Mouse (Mus musculus) hindbrain, embryonic 10.5 days (tissue): Measurements from ENCODE around the gene Focad. TPM values are rescaled to one million over a fixed set of nuclear protein-coding genes. Genes with fewer than 3 reads are reported as not detected.

ENCODE experiments used
- DNase-seq: peaks from one replicate; pipeline ENCODE4 v3.0.0-alpha.2; 2017; ENCODE audit warnings: low spot score
- H3K27ac ChIP-seq: fragments of 300-500 bp; sonication (generic); 2 replicates; pipeline ENCODE4 v1.5.1; 2016; ENCODE audit warnings: mild to moderate bottlenecking, moderate library complexity
- H3K27me3 ChIP-seq: fragments of 300-500 bp; sonication (generic); 2 replicates; pipeline ENCODE4 v1.6.1; 2016; ENCODE audit warnings: mild to moderate bottlenecking; ENCODE audit not compliant: poor library complexity, insufficient read depth, severe bottlenecking
- H3K36me3 ChIP-seq: fragments of 300-500 bp; sonication (generic); 2 replicates; pipeline ENCODE4 v1.6.1; 2016; ENCODE audit warnings: mild to moderate bottlenecking, moderate library complexity
- H3K4me1 ChIP-seq: fragments of 300-500 bp; sonication (generic); replicated peaks from 2 replicates; pipeline ENCODE4 v1.6.1; 2016; ENCODE audit warnings: mild to moderate bottlenecking
- H3K4me3 ChIP-seq: fragments of 300-500 bp; sonication (generic); 2 replicates; pipeline ENCODE4 v1.5.1; 2016; ENCODE audit warnings: mild to moderate bottlenecking, moderate library complexity
- H3K9me3 ChIP-seq: fragments of 300-500 bp; sonication (generic); 2 replicates; pipeline ENCODE4 v1.6.1; 2016; ENCODE audit warnings: mild to moderate bottlenecking, moderate library complexity
- WGBS: fragments of 180-500 bp; shearing (Covaris S2); methylation state at CpG from one replicate; pipeline ENCODE4 v1.1.7; 2016; 5-methylcytosine and 5-hydroxymethylcytosine counted together
- polyA plus RNA-seq: library from polyadenylated mRNA; unstranded; fragments of >200 nt; fragmentation: Nextera tagmentation; extraction: Ambion mirVana; gene quantifications from 2 replicates; pipeline ENCODE4 v1.2.1, GENCODE M21; 2016

Gene Focad
- polyA plus RNA-seq, 1 experiment from 2014 or later = 15.1 TPM

DNA sequence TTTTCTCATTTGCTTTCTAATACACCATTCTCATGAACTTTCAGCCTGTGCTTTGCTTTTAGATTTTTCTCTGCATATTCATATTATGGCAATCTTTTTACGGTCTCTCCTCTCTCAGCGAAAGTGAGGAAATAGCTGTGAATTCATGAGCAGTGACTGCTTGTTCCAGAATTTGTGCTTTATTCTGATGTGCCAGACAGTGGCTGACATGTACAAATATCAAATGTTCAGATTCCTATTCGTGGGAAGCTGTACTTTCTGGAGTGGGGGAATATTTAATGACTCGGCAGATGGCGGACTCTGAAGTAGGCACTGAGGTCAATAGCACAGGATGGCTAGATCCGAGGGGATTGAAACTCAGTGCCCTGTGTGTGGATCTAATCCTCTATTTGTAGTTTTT lies 65.3 kb downstream of the Focad start:
- WGBS = 85% methylated on average over 6 of the region's 6 CpGs
- H3K4me1 ChIP-seq = peaks cover 15% of the 10 kb centered on the region
- H3K9me3 ChIP-seq = no peaks in the 10 kb centered on the region
- no peaks in the 10 kb centered on the region for H3K27me3 ChIP-seq
- no peak for DNase-seq
- no peaks in the 10 kb centered on the region for H3K36me3 ChIP-seq
- no peak overlapping the region for H3K4me3 ChIP-seq
- H3K27ac ChIP-seq = no peak overlapping the region

DNA sequence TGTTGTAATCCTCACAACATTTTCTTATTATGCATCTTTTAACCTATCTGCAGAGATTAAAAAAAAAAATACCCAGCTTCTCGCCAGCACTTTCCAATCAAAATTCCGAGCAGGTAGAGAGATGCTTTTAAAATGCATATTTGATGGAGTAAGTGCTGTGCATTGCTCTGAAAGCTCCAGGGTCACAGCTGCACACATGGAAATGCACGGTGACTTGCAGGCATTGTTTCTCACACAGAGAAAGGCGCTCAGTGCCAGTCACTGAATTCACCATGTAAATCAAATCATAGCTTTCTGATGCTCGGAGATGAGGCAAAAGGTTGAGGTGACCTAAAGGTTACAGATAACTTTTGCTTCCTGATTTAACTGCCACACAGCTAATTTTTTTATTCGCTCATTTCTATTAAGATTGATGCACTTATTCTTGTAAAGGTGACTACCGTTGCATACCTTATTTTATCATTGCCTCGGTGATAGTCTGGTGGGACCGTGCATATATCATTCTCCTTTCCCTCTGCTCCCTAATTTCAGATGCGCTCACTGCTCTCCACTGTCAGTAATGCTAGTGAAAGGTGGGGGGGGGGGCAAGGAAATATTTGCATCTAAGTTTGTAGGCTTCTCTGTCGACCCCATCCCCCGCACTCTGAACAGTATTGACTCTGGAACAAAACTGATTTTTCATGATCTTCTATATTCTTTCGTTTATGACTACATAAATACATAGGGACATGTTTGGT lies 69.2 kb downstream of the Focad start:
- Histone ChIP-seq H3K4me3 (no peak overlapping the region), H3K27me3 (no peaks in the 10 kb centered on the region), H3K9me3 (no peaks in the 10 kb centered on the region), H3K27ac (no peak overlapping the region), H3K4me1 (peaks cover 15% of the 10 kb centered on the region), H3K36me3 (no peaks in the 10 kb centered on the region)
- DNase-seq = no peak
- whole genome bisulfite sequencing = 62% methylated on average over 13 of the region's 13 CpGs

DNA sequence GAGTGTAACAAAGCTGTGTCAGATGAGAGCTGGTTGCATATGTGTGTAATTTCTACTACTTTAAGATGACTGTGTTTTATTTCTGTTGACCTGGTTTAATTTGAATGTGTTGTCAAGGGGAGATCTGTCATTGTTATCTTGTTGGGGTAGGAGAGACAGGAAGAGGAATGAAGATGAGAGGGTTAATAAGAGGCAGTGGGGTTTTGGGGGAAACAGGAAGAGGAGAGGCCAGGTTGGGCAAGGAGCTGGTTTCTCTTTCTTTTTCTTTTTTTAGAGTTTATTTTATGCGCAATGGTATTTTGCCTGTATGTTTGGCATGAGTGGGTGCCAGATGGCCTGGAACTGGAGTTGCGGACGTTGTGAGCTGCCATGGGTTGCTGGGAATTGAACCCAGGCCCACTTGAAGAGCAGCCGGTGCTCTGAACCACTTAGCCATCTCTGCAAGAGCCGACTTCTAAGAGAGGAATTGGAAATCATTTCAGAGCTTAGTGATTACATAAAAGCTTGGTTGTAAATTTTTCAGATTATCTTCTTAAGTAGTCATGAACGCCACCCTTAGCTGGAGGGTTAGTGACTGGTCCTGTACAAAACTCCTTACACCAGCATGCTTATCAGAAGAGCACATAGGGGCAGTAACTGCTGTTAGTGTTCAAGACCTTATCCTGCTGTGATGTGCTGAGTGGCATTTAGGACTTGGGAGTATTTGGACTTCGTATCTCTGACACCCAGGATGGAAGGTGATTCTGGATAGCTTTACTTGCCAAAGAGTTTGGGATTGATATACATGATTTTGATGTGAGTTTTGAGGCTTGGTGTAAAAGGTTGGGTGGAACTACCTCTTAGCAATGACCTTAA lies 72.8 kb downstream of the Focad start:
- no peaks in the 10 kb centered on the region for H3K36me3 ChIP-seq
- no peak overlapping the region for H3K27ac ChIP-seq
- DNase-seq = no peak
- H3K9me3 ChIP-seq = no peaks in the 10 kb centered on the region
- H3K27me3 ChIP-seq = no peaks in the 10 kb centered on the region
- no peak overlapping the region for H3K4me3 ChIP-seq
- H3K4me1 ChIP-seq = peaks cover 15% of the 10 kb centered on the region
- WGBS = 88% methylated on average over 7 of the region's 7 CpGs

DNA sequence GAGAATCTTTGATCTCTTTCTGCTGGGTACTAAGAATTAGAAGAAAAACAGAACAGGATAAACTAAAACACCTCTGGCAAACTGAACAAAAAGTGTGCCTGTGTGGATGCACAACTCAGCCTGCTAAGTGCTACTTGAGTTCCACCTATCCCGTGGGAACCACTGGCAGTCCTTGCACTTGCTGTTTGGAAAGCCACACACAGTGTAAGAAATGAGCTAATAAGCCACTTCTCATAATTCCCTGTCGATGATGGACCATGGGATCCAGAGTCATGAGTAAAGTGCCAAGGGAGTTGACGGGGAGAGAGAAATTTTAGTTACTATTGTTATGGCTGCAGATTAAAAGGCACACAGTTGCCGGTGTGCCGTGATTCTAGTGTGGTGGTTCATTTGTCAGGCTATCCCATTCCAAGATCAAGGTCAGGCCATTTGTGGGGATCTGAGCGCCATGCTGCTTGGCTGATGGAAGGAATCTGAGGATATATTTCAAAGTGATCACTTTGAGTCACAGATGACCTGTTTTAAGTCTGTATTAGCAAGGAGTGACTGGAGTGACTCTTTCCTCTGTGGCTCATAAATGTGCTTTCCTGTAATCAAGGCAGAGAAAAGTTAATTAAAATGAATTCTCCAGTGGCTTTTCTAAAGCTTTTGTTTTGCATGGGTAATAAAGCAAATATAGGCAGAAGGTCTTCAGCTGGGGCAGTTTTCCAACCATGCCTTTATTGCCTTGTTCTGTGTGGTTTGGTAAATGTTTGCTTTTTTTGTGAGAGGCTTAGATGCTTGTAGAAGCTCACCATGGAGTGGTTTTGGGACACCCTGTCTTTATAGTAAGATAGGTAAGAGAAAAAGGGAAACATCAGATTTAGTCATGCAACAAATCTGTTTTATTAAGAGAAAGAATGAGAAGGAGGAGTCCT lies 80.9 kb downstream of the Focad start:
- Histone ChIP-seq H3K27ac (no peak overlapping the region), H3K4me1 (no peaks in the 10 kb centered on the region), H3K36me3 (0 out of 2 replicates have a peak, but pooled peaks cover 5% of the 10 kb centered on the region), H3K9me3 (no peaks in the 10 kb centered on the region), H3K27me3 (no peaks in the 10 kb centered on the region), H3K4me3 (no peak overlapping the region)
- DNase-seq = no peak
- 93% methylated on average over 6 of the region's 6 CpGs for WGBS

DNA sequence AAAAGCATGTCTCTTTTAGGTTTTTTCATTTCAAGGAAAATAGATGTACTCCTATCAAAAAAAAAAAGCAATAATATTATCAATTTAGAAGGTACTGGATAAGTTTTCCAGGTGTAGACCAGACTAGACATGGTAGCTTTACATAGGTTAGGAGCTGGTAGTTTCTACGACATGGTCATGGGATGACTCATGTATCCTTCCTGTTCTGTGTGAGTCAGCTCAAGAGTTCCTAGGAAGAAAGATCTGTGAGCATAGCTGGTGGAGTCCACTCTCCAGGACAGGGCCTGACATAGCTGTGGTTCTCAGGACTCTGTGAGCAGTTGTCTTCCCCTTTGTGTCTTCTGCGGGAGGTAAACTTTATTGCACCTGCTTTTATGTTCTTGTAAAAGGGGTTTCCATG lies 84.9 kb downstream of the Focad start:
- no peaks in the 10 kb centered on the region for H3K27me3 ChIP-seq
- no peak overlapping the region for H3K4me3 ChIP-seq
- WGBS = 87% methylated on average over 2 of the region's 2 CpGs
- no peaks in the 10 kb centered on the region; the same call in 1 of the 2 replicates for H3K4me1 ChIP-seq
- H3K9me3 ChIP-seq = no peaks in the 10 kb centered on the region
- H3K27ac ChIP-seq = no peak overlapping the region
- H3K36me3 ChIP-seq = 0 out of 2 replicates have a peak, but pooled peaks cover 5% of the 10 kb centered on the region
- DNase-seq = no peak

DNA sequence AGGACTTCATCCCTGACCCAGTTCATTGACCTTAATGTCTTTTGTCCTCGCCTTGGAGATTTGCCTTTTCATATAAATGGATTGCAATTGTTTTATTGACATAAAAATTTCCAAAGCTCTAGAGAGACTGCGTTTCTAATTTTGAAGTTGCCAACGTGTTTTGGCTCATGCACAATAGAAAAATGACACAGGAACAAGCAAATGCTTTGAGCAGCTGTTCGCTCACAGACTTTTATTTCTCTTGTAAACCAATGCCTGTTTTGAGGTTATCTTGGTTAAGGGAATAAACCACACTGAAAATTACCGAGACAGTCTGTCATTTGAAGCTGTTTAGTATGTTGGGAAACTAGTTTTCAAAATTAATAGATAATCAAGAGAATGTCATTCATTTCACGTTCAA lies 89.9 kb downstream of the Focad start:
- no peaks in the 10 kb centered on the region; the same call in 1 of the 2 replicates for H3K4me1 ChIP-seq
- WGBS = 78% methylated on average over 6 of the region's 6 CpGs
- no peak overlapping the region for H3K27ac ChIP-seq
- H3K36me3 ChIP-seq = no peaks in the 10 kb centered on the region
- no peaks in the 10 kb centered on the region for H3K27me3 ChIP-seq
- H3K9me3 ChIP-seq = no peaks in the 10 kb centered on the region
- H3K4me3 ChIP-seq = no peak overlapping the region
- DNase-seq = no peak

DNA sequence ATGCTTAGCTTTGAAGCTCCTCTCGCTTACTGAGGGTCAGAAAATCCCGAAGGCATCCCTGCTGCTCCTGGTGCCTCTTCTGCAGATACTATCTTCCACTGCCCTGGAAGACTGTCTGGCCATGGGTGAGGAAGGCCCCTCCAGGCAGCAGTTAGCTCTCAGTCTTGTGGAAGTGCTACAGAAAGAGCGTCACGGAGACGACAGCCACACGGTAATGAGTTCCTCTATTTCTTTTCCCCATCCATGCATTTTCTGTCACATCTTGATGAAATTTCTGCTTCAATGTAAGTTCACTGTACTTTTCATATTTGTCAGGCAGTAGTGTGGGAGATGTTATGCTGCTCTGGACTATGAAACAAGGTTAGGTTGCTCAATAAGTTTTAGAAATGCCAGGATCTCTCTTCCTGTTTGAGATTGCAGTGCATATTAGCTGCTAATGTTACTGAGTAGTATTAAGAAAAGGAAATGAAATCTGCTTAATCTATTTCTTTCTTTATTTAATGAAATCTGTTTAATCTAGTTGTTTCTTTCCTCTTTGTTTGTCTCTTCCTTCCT lies 91.5 kb downstream of the Focad start:
- Histone ChIP-seq H3K9me3 (no peaks in the 10 kb centered on the region), H3K27me3 (no peaks in the 10 kb centered on the region), H3K4me1 (no peaks in the 10 kb centered on the region; the same call in 1 of the 2 replicates), H3K36me3 (no peaks in the 10 kb centered on the region), H3K27ac (no peak overlapping the region), H3K4me3 (no peak overlapping the region)
- no peak for DNase-seq
- 91% methylated on average over 6 of the region's 6 CpGs for WGBS

DNA sequence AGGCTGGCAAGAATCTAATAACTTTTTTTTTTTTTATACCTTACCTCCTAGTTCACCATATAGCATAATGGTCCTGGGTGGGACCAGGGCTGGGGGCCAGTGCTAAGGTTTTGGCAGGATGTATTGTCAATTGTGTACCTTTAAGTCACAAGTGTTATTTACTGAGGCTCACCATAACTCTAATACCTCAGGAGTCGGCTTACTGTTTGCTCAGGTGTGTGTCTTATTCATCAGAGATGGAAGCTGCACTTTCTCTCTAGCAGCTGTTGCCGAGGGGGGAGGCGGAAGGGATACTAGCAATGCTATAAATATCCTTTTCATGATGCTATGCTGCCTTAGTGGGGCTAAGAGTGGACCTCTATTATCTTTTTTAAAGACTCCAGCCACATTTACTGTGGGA lies 93.2 kb downstream of the Focad start:
- no peaks in the 10 kb centered on the region for H3K27me3 ChIP-seq
- H3K36me3 ChIP-seq = no peaks in the 10 kb centered on the region
- no peak overlapping the region for H3K4me3 ChIP-seq
- H3K9me3 ChIP-seq = no peaks in the 10 kb centered on the region
- no peak for DNase-seq
- 84% methylated on average over 3 of the region's 3 CpGs for WGBS
- no peak overlapping the region for H3K27ac ChIP-seq
- H3K4me1 ChIP-seq = no peaks in the 10 kb centered on the region; the same call in 1 of the 2 replicates

DNA sequence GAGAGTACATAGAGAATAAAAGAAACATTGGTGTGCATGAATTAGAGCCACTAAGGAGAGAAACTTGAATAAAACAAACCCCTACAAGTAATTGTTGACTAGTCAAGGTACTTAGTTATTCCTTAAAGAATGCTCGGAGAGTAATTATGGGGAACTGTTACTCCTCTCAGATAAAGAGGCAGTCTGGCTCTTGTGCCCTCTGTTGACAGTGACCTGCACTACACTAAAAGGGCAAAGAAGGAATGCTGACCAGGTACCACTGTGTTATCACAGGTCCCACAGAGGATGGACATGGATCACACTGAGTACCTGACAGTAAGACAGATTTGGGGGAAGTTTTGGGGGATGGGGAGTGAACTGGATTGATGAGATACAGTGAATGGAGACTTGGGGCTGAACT lies 95.1 kb downstream of the Focad start:
- no peaks in the 10 kb centered on the region for H3K9me3 ChIP-seq
- H3K4me3 ChIP-seq = no peak overlapping the region
- 91% methylated on average over 1 of the region's 1 CpGs for WGBS
- H3K4me1 ChIP-seq = no peaks in the 10 kb centered on the region
- no peak for DNase-seq
- H3K27ac ChIP-seq = no peak overlapping the region
- H3K36me3 ChIP-seq = no peaks in the 10 kb centered on the region
- no peaks in the 10 kb centered on the region for H3K27me3 ChIP-seq

DNA sequence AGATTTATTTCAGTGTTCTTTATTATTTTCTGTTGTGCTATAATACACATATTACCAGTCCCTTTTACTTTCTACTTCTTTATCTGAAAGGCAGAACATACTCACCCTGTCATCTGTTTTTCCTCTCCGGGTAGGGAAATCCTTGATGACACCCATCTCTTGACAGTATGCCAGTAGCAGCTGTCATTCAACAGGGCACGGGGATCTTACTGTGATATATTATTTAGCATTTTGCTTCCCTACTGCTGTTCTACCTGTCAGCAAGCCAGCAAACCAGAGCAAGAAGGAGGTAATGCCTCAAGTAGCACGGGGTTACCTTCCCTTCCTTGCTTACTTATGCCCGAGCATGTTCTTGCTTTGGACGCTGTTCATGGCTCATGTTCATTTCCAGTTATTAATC lies 99.8 kb downstream of the Focad start:
- Histone ChIP-seq H3K4me3 (no peak overlapping the region), H3K27me3 (no peaks in the 10 kb centered on the region), H3K9me3 (no peaks in the 10 kb centered on the region), H3K4me1 (no peaks in the 10 kb centered on the region), H3K27ac (no peak overlapping the region), H3K36me3 (no peaks in the 10 kb centered on the region)
- 85% methylated on average over 5 of the region's 5 CpGs for WGBS
- no peak for DNase-seq

DNA sequence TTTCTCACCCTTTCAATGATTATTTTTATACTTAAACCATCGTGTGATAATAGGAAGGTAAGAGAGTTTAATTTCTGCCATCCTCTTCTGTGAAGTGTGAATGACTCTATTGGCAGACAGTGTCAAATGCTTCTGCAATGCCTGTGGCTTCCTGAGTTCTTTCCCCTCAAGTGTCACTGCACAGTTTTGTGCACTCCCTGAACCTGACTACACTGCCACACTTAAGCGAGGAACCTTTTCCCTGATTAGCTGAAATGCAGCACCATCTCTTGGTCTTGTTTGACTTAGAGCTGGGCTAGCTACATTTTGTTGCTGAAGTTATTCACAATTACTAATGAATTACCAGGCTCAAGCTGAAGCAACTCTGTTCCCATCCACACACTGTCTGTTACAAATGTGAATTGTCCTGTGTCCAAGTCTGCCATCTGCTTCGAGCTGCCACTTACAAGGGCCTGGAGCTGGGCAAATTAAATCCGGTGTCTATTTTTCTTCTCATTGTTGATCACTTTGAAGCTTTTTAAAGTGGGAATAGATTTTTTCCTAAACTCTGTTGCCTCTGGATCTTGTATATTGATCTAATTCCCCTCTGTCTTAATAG lies 101.6 kb downstream of the Focad start:
- no peaks in the 10 kb centered on the region for H3K9me3 ChIP-seq
- H3K4me1 ChIP-seq = no peaks in the 10 kb centered on the region
- 88% methylated on average over 4 of the region's 4 CpGs for WGBS
- no peaks in the 10 kb centered on the region for H3K36me3 ChIP-seq
- H3K27me3 ChIP-seq = no peaks in the 10 kb centered on the region
- H3K27ac ChIP-seq = no peak overlapping the region
- no peak for DNase-seq
- H3K4me3 ChIP-seq = no peak overlapping the region

DNA sequence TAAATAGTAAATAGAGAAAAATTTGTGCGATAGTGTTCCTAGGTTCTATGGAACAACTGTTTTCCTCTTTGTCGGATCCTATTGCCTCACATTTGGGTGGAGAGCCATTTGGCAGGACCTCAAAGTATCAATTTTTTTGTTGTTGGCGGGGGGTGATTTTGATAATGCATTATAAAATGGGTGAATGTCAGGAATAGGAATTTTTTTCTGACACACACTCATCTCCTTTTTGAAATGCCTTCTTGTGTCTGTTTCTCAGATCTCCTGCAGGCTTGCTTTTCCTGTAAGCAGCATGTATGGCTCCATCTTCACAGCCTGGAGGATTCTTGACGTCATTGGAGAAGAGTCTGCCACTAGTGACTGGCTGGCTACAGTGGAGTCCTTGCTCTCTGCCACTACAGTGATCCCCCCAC lies 102.1 kb downstream of the Focad start:
- no peak overlapping the region for H3K27ac ChIP-seq
- 90% methylated on average over 4 of the region's 4 CpGs for WGBS

More for the DNA sequence above, 102.1 kb downstream of the Focad start:
- H3K9me3 ChIP-seq = no peaks in the 10 kb centered on the region
- no peaks in the 10 kb centered on the region for H3K36me3 ChIP-seq
- no peaks in the 10 kb centered on the region for H3K27me3 ChIP-seq
- H3K4me3 ChIP-seq = no peak overlapping the region
- DNase-seq = no peak
- H3K4me1 ChIP-seq = no peaks in the 10 kb centered on the region
